Mouse (Mus musculus) heart, postnatal 25 days (tissue): Measurements from ENCODE around the gene Lamtor2. TPM values are rescaled to one million over a fixed set of nuclear protein-coding genes. Genes with fewer than 3 reads are reported as not detected.

ENCODE experiments used
- DNase-seq: peaks from one replicate; pipeline ENCODE4 v3.0.0; 2022; ENCODE audit warnings: low spot score
- intact Hi-C: fragments of 180-260 bp; cut with DNase I; formaldehyde crosslinking; loops from one replicate; pipeline ENCODE4 v1.15.1; 2025
- total RNA-seq, 2 experiments: library from RNA; stranded (reverse); gene quantifications; 2 replicates each; pipeline ENCODE4 v1.2.3; 2021

Gene Lamtor2
- total RNA-seq, 2 experiments from 2014 or later: 84.2 to 92.5 TPM

- intact Hi-C loops: no loop called here
- no peak for DNase-seq
These were observed 7.8 kb downstream of the Lamtor2 start for GRCm38 (mm10) chr3:88544955-88545591.

DNA sequence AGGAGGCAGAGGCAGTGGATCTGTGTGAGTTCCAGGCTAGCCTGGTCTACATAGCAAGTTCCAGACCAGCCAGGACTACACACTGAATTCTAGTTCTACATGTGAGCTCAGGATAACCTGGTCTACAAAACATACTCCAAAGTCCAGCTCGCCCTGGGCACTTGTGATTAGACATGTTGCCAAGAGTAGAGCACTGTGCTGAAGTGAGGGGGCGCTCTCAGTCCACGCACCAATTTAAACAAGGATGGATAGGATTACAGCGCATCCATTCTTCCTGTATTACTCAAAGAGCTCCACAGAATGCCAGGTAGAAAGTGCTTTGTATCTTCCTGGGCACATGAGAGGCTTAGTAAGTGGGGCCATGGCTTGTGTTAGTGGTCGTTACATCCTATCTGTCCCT lies 8.4 kb downstream of the Lamtor2 start:
- DNase-seq: no peak
- intact Hi-C loops: no loop called here

- no peak for DNase-seq
- intact Hi-C loops: no loop called here
These were observed 9.0 kb downstream of the Lamtor2 start for GRCm38 (mm10) chr3:88543651-88544410.

DNA sequence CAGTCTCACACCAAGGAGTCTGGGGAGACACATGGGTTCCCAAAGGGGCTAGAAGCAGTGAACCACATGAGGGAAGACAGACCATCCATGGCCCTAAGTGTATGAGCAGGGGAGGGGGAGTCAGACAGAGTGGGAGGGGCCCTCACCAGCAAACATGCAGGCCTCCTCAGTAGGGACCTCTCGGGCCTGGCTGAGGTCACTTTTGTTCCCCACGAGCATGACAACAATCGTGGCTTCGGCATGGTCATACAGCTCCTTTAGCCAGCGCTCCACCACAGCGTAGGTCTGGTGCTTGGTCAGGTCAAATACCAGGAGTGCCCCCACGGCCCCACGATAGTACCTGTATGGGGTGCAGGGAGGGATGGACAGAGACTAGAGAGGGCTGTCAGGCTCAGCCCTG lies 9.7 kb downstream of the Lamtor2 start:
- intact Hi-C loops: no loop called here
- no peak for DNase-seq

DNA sequence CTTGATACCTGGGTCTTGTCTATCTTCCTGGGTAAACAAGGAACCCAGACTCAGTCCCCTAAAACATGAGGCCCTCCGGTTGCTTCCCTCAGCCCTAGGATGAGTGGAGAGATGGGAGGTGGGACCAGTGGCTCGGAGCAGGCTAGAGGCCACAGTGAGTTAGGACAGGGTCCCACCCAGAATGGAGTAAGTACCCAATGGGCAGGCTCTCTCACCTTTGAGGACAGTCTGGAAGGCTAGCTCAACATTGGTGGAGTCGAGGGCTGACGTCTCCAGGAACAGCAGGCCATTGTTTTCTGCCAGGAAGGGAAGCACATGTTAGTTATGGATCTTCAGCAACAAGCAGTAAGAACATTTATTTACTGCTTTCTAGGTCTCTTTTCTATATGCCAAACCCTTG lies 10.4 kb downstream of the Lamtor2 start:
- no peak for DNase-seq
- intact Hi-C loops: no loop called here

DNA sequence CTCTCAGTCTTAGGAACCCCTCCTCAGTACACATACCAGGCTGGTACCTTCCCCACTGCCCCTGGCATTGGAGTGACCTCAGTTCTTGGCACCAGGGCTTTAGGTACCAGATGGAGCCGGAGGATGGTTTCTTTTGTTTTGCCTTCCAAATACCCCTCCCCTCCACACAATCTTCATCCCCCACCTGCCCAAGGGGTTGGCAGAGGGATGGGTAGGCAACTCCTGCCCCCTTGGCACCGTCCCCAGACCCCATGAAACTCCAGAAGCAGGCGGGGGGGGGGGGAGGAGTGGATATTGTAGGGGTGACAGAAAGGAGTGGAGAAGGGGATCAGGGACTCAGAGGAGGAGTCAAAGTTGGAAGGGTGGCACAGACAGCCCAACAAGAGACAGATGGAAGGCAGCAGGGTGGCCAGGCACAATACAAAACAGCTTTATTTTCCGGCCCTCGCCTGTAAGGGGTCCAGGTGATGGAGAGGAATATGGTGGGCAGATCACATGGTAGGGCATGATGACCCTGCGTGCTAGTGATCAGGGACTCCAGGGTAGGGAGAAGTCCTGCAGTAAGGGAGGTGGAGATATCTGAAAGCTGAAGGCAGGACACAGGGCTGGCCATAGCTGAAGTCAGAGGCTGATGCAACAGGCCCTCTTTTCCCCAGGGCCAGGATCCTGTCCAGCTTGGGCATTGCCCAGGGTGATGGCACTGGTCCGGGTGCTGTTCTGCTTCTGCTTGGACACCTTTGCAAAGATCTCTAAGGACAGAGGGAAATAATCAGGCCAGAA lies 11.1 kb downstream of the Lamtor2 start:
- intact Hi-C loops: no loop called here

DNA sequence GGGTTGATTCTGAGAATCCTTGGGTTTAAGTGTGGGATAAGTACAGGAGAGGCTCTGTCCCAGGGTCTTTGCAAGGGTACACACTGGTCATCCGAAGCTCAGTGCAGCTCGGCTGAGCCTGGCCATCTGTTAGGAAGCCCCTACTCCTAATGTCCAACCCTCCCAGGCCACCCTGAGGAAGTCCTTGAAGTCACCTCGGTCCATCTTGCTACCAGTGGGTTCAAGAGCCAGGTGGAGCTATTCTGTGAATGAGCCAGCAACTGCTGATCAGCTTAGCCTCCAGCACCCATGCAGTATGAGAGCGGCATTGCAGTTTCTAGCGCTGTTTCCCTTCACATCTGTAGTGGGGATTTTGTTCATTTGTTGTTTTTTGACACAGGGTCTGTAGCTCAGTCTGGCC lies 12.8 kb downstream of the Lamtor2 start:
- intact Hi-C loops: no loop called here
- no peak for DNase-seq

More for the DNA sequence above, 11.1 kb downstream of the Lamtor2 start:
- no peak for DNase-seq

DNA sequence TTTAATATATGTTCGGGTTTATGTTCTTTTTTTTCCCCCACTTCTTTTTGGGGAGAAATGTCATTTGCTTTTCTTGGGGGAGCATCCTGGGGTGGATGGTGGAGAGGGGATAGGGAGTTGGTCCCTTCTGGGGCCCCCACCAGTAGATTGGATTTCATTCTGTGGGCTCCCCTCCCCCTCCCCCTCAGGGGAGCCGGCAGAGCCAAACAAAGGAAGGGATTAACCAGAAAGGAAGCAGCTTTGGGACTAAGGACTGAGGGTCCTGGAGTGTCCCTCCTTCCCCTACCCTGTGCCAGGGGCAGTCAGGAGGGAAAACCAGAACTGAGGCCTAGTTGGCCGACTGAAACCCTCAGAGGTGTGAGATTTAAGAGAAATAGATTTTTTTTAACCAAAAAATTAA lies 13.5 kb downstream of the Lamtor2 start:
- no peak for DNase-seq
- intact Hi-C loops: no loop called here

GRCm38 (mm10) chr3:88538271-88539145 lies 14.4 kb downstream of the Lamtor2 start:
- DNase-seq: no peak
- intact Hi-C loops: no loop called here

- no peak for DNase-seq
- intact Hi-C loops: no loop called here
These were observed 15.7 kb downstream of the Lamtor2 start for GRCm38 (mm10) chr3:88537146-88537545.

- peak; percentile 82 for DNase-seq
- intact Hi-C loops: no loop called here
These were observed 16.6 kb downstream of the Lamtor2 start for GRCm38 (mm10) chr3:88536103-88536930.

DNA sequence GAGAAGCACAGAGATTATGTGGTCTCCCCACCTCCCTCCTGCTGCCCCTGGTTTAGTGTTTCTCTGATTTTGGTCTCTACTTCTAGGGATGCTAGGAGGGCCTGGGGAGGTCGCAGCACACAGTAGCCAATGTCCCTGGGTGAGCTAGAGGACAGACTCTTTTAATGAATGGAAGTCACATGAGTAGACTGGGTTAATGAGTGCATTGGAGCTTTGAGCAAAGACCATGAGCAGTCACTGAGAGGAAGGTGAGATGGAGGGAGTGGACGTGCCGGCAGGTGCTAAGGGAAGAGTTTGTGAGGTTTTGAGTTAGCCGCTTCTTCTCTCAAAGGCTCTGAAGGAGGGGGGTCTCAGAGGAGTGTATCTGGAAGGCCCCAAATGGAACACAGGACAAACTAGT lies 17.3 kb downstream of the Lamtor2 start:
- DNase-seq: no peak
- intact Hi-C loops: no loop called here

DNA sequence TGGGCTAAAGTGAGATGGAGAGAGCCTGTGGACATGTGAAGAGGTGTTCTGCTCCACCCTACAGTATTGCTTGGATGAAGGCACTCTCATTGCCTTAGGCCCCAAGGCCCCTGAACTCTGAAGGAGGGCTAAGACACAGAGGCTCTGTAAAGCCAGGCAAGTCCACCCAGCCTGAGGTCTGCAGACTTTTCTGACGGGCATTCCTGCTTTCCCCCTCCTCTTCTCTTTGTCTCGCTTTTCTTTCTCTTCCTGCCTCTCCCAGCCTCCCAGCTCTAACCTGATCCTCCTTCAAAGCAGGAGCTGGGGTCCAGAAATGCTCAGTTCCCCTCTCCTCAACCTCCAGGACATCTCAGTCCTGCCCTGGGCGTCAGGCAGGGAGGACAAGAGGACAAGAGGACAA lies 17.9 kb downstream of the Lamtor2 start:
- DNase-seq: no peak
- intact Hi-C loops: no loop called here

- no peak for DNase-seq
- intact Hi-C loops: loop anchor here (2.0 kb wide), 1 partner anchor 19 kb away; the partner anchor contains the start of genes Lamtor2 and Ubqln4
These were observed 19.2 kb downstream of the Lamtor2 start for GRCm38 (mm10) chr3:88533706-88534105.

DNA sequence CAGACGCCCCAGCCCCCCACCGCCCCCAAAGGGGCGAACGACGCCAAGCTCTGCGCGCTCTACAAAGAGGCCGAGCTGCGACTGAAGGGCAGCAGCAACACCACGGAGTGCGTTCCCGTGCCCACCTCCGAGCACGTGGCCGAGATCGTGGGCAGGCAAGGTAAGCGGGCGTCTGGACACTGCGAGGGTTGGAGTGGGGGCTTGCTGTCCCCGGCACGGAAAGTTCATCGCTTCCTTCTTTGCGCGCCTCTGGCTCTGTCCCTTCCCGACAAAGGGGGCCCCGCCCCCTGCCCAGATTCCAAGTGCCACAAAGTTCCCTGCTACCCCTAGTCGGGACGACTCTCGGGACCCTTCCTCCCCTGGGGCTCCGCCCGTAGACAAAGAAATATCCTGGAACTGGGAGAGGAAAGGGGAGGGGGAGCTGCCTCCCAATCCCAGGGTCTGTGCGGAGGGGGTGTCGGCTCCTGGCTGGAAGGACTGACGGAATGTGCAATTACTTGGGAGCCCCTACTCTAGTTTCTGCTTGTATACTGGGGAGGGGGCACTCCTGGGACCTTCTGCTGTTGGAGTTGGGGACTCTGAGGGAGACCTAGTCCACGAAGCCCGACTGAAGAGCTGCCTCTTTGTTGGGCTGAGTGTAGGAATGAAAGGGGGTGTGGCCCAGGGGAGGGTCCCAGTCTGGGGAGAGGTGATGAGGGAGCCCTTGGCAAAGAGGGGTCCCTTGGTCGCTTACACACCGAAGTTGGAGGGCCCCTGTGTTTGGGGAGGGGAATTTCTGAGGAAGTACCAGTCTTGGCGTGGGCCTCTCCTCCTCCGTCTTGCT lies 20.0 kb downstream of the Lamtor2 start:
- intact Hi-C loops: loop anchor here (2.0 kb wide), 1 partner anchor 20 kb away; the partner anchor contains the start of genes Lamtor2 and Ubqln4
- no peak for DNase-seq

DNA sequence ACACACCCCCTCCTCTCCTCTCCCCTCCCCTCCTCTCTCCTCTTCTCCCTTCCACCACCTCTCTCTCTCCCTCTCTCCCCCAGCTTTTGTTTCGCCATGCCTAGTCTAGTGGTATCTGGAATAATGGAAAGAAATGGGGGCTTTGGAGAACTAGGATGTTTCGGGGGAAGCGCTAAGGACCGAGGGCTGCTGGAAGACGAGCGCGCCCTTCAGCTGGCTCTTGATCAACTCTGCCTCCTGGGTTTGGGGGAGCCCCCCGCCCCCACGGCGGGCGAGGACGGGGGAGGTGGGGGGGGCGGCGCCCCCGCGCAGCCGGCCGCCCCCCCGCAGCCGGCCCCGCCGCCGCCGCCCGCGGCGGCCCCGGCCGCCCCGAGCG lies 20.6 kb downstream of the Lamtor2 start, which contains the start of gene Mex3a:
Gene Mex3a (plus strand): TSS at position 97 of the 376 bp plus-strand sequence.
- DNase-seq: no peak
- intact Hi-C loops: loop anchor here (2.0 kb wide), 1 partner anchor 21 kb away; the partner anchor contains the start of genes Lamtor2 and Ubqln4

- DNase-seq: peak; percentile 78
- intact Hi-C loops: loop anchor here (2.0 kb wide), 1 partner anchor 21 kb away; the partner anchor contains the start of genes Lamtor2 and Ubqln4
These were observed 21.3 kb downstream of the Lamtor2 start for GRCm38 (mm10) chr3:88531348-88532298.
